Mouse (Mus musculus) skeletal muscle tissue, adult 2 months (tissue): Measurements from ENCODE around the gene Ankrd13b.

Experiments
- DNase-seq: peaks from one replicate; pipeline ENCODE4 v3.0.0-alpha.2; 2012; ENCODE audit warnings: low read depth, low spot score

Ankrd13b gene

DNA sequence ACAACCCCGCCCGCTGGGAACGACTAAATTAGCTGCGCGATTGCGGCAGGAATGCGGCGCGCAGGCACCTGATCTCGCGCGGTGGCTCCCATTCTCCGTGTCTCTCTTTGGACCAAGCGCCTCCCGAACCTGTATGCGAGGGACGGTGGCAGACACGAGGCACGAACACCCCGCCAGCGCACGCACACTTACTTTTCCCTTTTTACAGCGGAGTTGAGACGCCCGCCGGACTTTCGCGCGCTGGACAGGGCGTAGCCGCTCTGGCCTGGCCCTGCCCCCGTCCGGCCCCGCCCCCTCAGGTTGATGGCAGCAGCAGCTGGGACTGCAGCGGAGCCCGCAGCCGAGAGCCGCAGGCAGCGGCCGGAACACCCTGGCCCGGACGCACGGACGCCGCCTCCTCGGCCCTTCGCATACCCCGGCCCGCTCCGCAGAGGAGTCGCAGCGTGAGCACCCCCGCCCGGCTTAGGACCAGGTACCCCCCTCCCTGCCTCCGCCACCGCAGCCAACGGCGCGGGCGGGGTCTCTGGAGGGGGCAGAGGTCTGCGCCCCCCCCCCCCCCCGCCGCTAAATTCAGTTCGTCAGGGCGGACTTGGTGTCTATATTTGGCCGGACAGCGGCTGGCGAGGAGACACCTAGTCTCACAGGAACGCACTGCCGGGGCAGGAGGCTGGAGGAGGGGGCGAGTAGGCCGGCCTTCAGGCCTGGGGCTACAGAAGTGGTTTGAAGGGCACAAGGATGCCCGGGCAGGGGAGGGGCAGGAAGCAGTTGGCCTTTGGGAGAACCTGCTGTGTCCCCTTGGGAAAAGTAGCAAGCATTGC, 27.0 kb downstream of the Ankrd13b start, which contains the start of gene Coro6:
Gene Coro6 (plus strand): TSS at position 129 of the 818 bp plus-strand sequence.
- DNase-seq, result peak; percentile 72

DNA sequence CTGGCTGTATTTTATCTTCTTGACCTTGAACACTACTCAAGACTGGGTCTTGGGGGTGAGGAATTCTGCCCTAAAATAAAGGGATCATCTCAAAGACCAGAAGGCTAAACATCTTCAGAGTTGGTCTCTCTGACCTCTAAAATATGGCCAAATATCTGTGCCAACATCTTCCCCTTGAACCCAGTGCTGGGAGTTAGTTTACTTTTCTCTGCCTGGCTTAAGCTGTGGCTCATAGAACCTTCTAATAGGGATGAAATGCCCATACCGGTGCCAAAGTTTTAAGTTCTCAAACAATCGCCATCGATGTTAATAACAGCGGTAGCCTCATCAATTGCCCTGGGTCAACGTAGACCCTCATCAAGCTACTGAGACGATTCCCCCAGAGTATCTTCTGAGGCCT, 27.6 kb downstream of the Ankrd13b start:
- DNase-seq, result no peak

DNA sequence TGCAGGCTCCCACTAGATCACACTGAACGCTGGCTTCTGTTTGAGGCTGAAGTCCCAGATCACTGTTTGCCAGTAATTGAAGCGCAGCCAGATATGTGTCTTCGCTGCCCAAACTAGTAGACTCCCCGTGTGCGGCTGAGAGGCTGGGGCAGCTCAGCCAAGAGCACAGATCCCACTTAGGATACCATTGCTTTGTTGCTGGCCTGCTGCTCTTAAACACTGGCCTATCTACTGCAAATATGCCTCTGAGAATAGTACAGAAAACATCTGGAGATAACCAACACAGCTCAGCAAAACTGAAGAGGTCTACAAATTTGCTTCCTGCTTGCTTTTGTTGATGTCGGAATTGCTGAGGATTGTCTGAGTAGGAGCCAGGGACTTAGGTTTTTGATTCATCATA, 32.6 kb downstream of the Ankrd13b start:
- peak; percentile 48 for DNase-seq

DNA sequence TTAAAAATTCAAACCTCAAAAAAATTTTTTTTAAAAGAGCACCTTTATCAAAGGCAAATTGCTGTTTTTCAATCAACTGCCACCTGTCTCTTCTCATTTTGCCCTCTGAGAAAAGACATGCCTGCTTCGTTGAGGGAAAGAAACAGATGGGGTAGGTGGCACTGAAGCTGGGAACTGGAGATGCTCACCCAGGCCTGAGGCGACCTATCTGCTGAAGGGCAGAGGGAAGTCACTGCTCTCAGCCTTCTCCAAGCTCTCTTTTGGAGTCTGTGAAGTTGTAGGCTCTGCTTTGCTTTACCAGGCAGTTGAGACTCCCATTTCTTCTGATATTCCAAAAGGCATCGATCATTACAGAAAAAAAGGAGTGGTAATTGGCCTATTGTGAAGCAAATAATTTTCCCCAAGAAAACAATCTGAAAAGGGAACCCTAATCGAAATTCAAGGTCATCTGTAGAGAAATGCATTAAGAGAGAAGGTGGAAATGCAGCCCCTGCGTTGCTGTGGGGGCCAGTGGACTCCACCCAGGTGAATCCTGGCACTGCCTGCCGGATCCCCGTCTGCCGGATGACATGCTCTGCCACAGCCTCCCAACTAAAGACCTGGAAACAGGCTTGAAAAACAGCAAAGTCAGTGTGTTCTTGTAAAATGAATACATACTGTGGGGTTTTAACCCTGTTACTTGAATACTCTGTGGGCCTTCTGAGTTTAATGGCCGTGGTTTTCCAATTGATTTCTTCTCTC, 33.5 kb downstream of the Ankrd13b start:
- no peak for DNase-seq

DNA sequence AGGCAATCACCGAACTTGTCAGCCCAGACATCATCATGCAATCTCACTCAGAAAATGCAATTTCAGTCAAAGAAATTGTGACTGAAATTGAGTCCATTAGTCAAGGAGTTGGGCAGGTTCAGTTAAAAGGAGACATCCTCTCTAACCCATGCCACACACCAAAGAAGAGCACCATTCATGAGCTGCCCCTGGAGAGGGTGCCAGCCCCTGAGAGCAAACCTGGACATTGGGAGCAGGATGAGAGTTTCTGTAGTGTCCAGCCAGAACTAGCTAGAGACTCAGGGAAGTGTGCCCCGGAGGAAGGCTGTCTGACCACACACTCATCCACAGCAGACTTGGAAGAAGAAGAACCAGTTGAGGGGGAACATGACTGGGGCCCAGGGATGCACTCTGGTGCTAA, 36.1 kb downstream of the Ankrd13b start:
- no peak for DNase-seq

DNA sequence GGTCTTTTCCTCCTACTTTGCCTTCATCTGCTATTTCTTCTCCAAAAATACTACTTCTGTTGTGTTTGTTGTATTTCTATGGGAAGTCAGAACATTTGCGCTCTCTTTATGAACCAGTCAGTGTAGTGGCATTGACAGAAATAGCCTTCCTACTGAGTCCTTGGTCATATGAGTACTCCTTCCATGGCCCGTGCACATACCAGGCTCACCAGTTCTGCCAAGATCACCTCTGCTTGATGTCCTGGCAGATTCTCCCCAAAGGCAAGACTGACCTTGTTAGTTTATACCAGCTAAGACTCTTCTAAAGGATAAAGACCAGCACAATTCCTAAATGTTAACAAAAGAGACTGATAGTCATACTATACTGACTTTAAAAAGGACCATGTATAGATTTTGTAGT, 37.8 kb downstream of the Ankrd13b start:
- peak; percentile 70 for DNase-seq

DNA sequence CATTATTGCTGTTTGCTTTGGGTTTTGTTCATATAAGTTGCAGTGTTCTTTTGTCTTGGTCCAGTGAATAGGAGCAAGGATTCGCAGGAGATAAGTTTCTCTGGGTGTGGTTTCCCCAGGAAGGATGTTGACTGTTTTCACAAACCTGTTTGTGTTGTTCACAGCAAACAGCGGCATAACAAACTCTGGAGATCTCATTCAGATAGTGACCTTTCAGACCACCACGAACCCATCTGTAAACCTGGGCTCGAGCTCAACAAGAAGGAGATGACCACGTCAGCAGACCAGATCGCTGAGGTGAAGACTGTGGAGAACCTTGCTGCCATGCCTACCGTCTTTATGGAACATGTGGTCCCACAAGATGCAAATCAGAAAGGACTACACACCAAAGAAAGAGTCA, 40.3 kb downstream of the Ankrd13b start:
- no peak for DNase-seq

DNA sequence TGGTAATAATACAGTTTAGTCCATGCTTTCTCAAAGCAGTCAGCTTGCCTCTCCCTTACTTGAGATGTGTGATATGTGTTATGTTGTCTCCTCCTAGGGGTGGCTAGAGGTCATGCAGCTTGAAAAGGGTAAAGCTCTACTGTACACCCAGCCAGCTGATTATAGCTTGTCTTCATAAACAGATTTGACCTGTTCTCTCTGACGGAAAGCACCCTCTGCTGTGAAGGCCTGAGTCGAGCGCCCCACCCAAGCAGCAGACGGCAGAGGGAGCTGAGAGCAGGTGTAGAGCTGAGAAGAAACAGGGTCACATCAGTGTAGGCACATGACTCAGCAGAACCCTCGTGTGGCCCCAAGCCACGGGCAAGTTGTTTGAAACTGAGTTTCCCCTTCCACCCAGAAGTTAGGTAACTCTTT, 42.8 kb downstream of the Ankrd13b start:
- peak; percentile 91 for DNase-seq

DNA sequence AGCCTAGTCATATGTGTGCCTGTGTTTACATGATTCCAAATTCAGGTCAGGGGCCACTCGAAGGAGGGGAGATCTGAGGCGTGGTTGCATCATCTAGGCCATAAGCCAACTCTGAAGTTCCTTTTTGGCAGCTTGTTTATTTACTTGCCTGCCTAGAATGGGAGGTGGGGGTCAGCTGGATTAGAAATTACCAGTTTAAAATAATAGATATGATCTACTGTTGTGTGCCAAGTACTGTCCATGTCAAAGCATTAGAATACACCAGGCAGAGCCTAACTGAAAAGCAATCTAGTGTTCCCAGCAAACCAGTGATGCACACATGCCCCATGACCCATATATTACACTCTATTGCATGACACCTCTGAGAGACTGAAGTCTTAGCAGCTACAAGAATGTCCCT, 44.5 kb downstream of the Ankrd13b start:
- DNase-seq, result peak; percentile 61

DNA sequence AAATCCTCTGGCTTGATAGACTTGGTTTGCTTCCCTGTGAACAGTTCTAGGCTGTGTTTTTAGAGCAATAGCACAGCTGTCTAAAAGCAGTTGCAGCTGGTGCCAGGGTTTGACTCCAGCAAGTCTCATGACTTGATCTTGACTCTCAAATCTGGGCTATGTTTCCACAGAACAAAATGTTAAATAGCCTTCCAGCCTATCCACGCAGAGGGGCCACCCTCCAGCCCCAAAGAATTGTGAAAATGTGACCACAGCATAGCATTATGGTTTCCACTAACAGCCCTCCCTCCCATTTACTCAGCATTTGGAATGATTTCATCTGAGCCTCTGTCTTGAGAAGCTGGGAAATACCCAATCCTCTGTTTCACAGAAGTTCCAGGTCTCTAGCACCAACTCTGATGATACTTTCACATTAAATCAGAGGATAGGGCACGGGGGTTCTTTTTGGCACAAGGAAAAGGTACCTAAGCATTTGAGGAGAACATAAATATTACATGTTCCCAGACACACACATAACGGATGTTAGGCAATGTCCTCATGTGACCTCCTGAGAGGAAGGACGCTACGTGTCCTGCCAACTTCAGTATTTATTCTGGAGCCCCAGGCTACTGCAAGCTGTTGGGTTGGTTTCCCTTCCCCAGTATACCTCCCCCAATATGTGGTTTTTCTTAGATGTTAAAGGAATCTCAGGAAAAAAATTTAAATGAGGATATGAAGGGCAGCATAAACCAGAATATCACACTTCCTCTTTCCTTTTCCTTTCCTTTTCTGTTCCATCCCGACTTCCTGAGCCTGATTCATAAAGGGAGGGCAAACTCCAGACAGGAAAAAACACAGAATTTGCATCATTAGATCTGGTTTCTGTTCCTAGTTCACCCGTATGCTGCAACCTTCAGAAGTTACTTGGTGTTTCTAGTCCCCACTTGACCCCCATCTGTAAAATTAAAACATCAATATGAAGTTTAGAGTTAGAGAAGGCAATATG, 47.0 kb downstream of the Ankrd13b start:
- DNase-seq, result peak; percentile 86

DNA sequence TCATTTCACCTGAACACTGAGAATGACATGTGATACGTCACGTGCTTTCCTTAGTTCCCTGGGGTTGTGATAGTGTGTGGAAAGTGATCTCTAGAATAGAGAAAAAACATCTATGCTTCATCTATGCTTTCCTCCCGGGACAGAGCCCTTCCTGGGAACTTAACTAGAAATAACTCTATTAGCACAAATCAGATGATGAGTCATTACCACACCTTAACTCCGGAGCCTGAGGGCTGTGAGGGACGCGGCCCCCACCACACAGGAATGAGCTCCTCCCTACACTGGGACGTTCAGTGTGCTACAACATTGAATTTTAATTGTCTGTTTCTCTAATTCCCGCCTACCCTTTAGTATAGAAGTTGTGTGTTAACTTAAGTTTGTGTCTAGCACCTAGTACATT, 48.5 kb downstream of the Ankrd13b start:
- DNase-seq, result no peak

DNA sequence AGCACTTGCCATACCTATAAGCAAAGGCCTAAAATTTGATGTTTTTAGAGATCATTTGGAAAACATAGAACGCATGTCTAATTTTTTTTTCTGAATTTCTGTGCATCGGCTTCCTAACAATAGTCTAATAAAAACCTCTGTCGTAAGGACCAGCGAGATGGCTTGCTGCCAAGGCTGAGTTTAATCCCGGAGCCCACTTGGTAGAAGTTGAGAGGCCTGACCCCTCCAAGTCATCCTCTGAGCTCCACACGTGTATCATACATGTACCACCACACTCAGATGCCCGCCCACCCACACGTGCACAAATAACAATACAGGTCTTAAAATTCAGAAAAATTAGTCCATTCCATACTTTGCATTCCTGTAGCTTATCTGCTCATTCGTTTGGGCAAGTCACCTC, 49.4 kb downstream of the Ankrd13b start:
- DNase-seq, result no peak

DNA sequence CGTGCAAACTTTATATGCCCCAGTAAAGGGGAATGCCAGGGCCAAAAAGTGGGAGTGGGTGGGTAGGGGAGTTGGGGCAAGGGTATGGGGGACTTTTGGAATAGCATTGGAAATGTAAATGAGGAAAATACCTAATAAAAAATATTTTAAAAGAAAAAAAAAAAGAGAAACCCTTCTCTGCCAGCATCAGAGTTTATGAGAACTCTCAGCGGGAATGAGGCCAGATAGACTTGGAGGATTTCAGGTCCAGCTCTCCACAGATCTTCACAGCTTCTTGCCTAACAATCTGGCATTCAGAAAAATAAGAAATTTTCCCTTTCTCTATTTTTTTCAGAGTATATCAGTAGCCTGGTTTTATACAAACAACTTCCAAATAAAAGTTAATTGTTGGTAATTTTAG, 52.5 kb downstream of the Ankrd13b start:
- DNase-seq, result no peak

DNA sequence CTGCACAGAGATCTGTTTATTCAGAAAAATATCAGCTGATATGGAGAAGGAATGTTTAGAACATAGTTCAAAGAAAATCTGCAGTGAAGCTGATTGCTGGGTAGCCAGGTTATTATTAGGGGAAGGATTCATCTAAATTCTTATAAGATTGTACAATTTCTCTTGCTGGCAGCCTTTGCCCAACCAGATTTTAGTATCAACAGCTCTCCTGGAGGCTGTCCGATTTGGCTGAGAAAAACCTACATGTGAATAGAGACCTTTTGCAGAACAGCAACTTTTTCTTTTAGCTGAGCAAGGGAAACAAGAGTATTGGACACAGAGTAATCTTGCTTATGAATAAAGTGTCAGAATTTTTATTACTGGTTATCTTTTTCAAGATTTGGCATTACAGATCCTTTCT, 61.0 kb downstream of the Ankrd13b start:
- DNase-seq, result no peak

DNA sequence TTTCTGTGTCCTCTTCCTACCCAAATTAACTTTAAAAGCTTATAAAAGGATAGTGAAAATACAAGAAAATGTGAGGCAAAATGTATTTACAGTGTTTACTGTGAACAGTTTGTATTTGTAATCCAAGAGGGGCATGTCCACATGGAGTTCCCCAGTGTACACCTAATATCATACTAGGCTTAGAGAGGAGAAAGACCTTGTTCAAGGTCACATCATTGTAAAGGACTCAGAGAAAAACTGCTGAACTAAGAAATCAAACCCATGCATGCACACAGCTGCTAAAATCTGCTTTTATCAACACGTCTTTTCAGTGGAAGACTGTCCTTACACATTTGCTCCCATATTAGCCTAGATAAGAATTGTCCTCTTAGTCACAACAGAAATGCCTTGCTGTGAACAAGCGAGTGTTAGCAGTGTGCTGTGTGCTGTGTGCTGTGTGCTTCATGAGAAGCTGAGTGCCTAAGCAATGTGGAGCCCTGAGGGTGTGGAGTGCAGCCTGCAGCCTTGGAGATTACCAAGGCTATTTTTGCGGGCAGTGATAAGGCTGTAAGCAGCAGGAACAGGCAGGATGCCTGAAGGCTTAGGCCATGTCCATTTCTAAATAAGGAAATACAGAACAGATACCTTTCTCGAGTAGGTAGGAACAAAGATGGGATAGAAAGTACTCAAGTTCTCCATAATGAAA, 66.2 kb downstream of the Ankrd13b start:
- DNase-seq, result peak; percentile 57
